Mouse (Mus musculus) induced T-regulatory cell, adult 2 months (primary cell): ENCODE data around the gene Ap1ar.
"Not testable (repeated sequence)": the region's sequence is repeated elsewhere in the genome, so short reads cannot be mapped to it uniquely, and the experiment has no call there.

Source experiments
- DNase-seq: peaks from one replicate; pipeline ENCODE4 v3.0.0-alpha.2; 2012; ENCODE audit warnings: low read depth

Ap1ar gene

DNA sequence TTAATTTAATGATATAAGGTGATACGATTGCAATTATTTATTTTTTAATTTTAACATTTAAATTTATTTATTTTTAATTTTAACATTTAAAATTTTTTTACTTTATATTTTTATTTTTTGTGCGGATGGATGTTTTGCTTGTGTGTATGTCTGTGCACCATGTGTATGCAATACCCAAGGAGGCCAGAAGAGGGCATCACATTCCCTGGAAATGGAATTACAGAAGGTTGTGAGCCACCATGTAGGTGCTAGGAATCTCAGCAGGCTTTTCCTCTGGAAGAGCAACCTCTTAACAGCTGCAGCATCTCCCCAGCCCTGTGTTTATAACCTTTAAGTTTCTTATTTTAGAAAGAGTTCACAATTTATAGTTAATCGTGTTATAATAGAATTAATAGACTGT lies 41.6 kb downstream of the Ap1ar start:
- DNase-seq: no peak

DNA sequence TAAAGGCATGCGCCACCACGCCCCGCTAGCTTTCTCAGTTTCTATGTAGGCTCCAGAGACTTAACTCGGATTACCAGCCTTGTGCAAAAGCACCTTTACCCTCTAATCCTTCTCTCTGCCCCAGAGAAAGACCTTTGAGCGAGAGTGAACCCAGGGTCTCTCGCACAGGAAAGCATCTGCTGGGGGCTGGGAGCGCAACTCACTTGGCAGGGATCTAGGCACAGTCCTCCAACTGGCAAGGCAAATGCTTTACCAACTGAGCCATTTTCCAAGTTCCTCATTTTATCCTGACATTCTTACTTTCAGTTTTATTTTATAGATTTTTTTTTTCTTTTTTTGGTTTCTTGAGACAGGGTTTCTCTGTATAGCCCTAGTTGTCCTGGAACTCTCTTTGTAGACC lies 44.3 kb downstream of the Ap1ar start:
- no peak for DNase-seq

- no peak for DNase-seq
Measured at GRCm38 (mm10) chr3:127791595-127792561, 45.4 kb downstream of the Ap1ar start.

DNA sequence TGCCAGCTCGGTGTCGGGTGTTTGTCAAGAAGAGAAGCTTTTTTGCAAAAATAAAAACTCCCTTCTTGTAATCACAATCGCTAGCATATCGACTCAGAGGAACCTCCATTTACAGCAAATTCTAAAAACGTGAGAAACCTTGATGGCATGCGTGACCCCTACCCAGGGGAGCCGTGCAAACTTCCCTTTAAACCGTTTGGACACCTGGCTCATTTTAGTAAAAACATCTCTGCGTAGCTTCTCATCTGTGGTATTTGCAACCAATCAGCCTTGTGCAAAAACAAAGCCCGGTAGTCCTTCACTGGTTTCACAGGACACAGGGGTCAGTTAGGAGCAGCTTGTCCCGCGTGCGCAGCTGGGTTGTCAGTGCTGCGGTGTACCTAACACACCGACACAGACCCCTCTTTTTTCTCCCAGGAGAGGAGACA lies 46.3 kb downstream of the Ap1ar start:
- peak; percentile 20 for DNase-seq

DNA sequence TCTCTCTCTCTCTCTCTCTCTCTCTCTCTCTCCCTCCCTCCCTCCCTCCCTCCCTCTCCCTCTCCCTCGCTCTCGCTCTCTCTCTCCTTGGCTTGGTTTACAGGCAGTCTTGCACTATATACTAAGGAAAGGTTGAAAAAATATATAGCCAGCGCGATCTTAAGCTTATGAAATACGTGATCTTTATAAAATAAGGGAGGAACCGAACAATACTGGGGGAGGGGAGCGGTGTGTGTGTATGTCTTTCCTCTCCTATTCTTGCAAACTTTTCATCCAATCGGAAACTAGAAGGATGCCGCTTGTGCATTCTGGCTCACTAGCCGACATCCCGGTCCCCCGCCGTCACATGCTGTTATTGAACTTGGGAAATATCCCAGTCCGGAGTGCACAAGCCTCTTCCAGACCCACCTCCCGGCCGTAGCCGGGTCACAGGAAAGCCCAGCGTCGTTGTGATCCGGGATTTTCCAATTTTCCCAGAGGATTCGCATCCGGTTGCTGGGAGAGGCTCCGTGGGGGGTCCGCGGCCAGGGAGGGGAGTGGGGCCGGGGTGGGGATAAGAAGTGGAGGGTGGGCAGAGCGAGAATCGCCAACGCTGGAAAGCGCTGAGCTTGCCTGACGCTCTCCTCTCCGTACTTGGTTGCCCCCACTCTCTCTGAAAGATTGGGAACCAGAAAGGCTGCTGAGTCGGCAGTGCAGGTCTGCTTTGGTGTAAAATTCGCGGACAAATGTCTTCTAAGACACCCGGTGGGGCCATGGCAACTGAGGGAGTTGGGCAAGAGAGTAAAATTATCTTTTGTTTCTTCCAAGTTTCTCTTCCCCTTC lies 46.9 kb downstream of the Ap1ar start:
- DNase-seq: peak; percentile 42

DNA sequence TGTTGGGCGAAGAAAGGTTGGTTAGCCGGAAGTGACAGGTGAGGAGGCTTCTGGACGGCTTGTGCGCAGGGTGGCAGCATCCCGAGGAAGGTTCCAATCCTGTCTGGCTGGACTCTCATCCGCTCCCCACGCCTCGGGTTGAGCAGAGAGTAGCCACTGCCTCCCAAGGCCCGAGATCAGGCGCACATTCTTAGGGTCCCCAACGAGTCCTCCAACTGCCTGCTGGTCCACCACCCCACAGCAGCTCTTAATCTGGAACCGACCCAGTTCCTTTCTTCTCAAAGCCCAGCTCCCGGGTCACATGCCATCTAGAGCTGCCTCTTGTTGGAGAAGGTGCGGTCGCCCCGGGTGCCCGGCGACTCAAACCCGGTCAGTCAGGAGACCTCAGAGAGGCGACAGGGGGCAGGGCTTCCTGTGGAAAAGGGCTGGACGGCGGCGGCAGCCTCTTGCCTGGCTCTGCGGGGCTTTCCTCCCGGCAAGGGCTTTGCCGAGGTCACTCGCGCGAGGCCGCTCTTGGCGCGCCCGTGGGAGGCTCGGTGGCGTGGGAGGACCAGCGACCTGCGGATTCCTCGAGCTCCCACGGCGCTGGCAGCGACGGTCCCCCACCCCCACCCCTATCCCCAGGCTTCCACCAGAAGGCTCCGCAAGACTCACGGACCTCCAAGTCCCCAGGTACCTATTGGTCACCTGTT lies 47.7 kb downstream of the Ap1ar start, which contains the start of gene Tifa:
TSS of gene Tifa (plus strand) at position 306 of the 692 bp plus-strand sequence.
- DNase-seq: peak; percentile 49

DNA sequence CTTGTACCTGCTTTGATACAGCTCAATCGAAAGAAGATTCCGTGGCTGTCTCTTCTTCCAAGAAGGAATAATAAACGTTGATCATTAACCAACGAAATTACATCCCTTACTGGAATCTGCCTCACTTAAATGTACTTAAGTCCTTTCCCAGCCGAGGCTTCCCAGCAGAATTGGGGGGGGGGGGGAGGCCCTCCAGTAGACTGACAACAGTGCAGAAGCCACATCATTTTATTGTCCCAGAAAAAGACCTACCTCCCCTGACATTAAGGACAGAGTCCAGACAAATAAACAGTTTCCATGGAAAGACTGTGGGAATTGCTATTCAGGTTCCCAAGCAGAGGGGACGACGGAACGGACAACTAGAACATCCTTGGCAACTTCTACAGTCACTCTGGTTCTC lies 48.4 kb downstream of the Ap1ar start:
- DNase-seq: no peak

- DNase-seq: no peak
Measured at GRCm38 (mm10) chr3:127788038-127788437, 49.3 kb downstream of the Ap1ar start.

DNA sequence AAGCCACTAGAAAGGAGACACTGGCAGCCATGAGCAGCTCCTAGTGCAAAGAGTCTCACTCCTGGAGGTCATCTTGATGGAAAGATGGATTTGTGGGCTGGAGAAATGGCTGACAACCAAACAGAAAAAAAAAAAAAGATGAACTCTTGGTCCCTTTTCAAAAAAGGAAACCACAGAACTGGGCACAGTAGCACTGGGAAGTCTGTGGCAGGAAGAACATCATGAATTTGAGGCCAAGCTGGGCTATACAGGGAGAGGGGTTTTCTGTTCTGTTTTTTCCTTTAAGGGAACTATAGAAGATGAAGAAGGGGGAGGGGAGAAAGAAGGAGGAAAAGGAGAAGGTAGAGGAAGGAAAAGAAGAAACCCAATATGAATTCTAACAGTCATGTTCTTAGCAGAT lies 50.3 kb downstream of the Ap1ar start:
- DNase-seq: no peak

DNA sequence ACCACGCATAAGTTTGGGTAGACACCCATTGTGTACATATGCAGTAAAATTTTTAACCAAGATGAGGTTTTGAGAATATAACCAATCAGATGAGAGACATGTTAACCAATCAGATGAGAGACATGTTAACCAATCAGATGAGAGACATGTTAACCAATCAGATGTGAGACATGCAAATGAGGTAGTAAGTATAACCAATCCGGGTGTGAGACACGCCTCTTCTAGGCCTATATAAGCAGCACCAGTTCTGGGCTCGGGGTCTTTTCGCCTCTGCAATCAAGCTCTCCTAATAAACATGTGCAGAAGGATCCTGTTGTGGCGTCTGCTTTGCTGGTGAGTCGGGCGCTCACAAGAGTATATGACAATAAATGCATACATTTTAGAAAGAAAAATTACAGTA lies 53.6 kb downstream of the Ap1ar start:
- DNase-seq: not testable (repeated sequence)

DNA sequence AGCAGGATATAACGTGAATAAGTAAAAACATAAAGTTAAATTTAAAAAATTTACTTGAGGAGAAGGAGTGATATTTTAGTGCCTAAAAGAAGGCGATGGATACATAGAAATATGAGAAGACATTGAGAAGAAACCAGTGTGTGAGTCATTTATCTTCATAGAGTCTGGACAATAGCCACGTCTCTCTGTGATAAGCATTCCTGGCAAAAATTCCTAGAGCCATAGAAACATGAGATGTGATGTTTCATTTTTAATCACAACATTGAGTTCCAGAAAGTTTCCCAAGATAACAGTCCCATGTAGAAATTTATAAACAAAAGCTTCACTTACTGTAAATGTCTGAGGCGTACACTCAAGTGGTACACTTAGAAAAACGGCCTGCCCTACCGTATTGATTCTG lies 54.4 kb downstream of the Ap1ar start:
- DNase-seq: no peak

GRCm38 (mm10) chr3:127780921-127781320 lies 56.4 kb downstream of the Ap1ar start:
- DNase-seq: no peak

GRCm38 (mm10) chr3:127780021-127780644 lies 57.2 kb downstream of the Ap1ar start, which contains the start of gene Alpk1:
Gene Alpk1 (minus strand): TSS chr3:127780527.
- peak; percentile 75 for DNase-seq

- DNase-seq: no peak
Measured at GRCm38 (mm10) chr3:127769146-127769545, 68.2 kb downstream of the Ap1ar start.

DNA sequence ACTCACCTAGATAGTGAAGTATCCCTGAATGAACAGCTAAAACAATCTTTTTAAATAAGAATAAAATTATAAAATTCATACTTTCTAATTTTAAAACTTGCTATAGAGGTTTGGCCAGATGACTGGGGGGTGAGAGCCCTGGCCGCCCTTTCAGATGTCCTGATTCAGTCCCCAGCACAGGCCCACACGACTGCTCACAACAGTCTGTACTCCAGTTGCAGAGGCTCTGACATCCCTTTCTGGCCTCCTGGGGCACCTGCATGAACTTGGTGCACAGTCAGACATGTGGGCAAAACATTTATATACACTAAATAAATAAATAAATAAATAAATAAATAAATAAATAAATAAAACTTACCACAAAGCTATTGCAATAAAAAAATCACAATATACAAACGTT lies 71.4 kb downstream of the Ap1ar start:
- no peak for DNase-seq

DNA sequence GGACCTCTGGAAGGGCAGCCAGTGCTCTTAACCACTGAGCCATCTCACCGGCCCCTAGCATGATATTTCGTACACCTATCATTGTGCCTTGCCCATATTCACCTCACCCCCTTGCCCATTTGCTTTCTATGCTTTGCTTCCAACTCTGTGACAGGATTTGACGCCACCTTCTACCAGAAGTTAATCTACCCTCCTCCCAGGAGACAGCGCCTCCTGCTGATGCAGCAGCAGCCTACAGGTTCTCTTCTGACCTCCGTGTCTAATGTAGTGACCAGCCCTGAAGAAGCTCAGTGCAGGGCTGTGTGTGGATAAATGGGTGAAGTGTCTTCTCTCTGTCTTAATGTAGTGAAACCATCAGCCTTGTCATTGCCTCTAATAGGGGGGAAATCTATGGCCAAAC lies 72.8 kb downstream of the Ap1ar start:
- no peak for DNase-seq

GRCm38 (mm10) chr3:127763076-127763612 lies 74.2 kb downstream of the Ap1ar start:
- DNase-seq: peak; percentile 92

GRCm38 (mm10) chr3:127762403-127762802 lies 74.9 kb downstream of the Ap1ar start:
- DNase-seq: no peak

DNA sequence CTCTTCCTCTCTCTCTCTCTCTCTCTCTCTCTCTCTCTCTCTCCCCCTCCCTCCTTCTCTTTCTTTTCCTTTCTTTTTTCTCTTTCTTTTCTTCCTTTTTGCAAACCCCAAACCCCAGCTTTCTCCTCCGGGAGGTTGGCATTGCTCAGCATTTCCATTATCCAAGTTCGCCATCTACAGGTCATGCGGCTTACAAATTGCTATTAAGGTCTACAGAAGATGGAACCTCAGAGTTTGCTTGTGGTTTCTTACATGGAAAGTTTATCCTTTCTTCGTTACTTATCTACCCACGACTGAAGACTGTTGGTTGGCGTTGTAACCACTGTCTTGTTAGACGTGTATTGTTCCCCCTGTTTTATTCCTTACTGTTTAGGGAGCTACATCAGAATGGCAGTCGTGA lies 78.1 kb downstream of the Ap1ar start:
- DNase-seq: peak; percentile 53

DNA sequence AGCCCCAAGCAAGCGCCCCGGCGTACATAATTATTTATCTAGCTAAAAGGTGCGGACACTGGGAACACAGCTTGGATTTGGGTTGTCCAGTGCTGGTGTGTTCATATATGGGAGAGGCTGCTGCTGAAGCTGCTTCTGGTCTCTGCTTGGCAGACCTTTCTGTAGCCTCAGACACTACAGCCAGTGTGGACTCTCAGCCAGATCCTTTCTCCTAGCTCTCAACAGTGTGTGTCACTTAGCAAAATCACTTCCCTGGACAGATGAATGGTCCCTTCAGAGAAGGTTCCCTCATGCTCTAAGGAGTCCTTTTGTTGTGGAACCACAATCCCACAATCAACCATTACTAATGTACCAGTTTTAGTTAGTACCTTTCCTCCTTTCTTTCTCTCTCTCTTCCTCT lies 78.5 kb downstream of the Ap1ar start:
- DNase-seq: no peak

GRCm38 (mm10) chr3:127757886-127758301 lies 79.4 kb downstream of the Ap1ar start:
- DNase-seq: no peak
